Mouse (Mus musculus) G1E (cell line): ENCODE data around the gene Cdc37l1.

Source experiments
- CTCF ChIP-seq: IDR thresholded peaks from 2 replicates; pipeline ENCODE4 v1.5.1; 2012; ENCODE audit warnings: low read depth, low read length, inconsistent platforms, mixed read lengths
- GATA2 ChIP-seq: IDR thresholded peaks from 2 replicates; pipeline ENCODE4 v1.6.1; 2012; ENCODE audit warnings: low read depth, low read length, inconsistent platforms, borderline replicate concordance

DNA sequence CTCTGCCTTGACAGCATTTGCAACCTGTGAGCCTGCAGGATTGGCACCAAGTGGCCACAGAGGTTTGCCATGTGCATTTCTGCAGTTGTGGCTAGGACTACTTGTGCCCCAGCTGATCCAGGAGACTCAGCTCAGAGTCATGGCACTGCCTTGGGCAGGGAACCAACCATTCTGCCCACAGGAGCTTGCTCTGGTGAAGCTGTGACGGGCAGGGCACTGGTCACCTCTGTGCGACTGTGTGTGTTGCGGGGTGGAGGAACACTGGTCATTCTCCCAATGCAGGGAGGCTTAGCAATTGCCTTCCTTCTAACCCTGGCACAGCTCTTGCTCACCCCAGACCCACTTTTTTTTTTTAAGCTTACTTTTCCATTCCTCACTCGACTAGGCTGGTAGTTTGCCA is 65.3 kb downstream of the Cdc37l1 start:
- TF ChIP-seq GATA2 (no peak), CTCF (no peak)
